Mouse (Mus musculus): ENCODE results near the gene Gtf3a.

The Gtf3a gene

GRCm38 (mm10) chr5:146981376-146981775 is 32.9 kb downstream of the Gtf3a start:
- no peak for DNase-seq (ENCODE audit: low read depth, low spot score)

- peak; percentile 52 for DNase-seq (ENCODE audit: low read depth, low spot score)
These were observed 34.8 kb downstream of the Gtf3a start for GRCm38 (mm10) chr5:146983216-146983615.

GRCm38 (mm10) chr5:146985725-146986433 is 37.4 kb downstream of the Gtf3a start:
- no peak for DNase-seq (ENCODE audit: low read depth, low spot score)

GRCm38 (mm10) chr5:146987588-146987987 is 39.1 kb downstream of the Gtf3a start:
- no peak for DNase-seq (ENCODE audit: low read depth, low spot score)

GRCm38 (mm10) chr5:146989051-146989450 is 40.6 kb downstream of the Gtf3a start:
- no peak for DNase-seq (ENCODE audit: low read depth, low spot score)

GRCm38 (mm10) chr5:146993509-146993908 is 45.1 kb downstream of the Gtf3a start:
- DNase-seq (ENCODE audit: low read depth, low spot score): peak; percentile 38

GRCm38 (mm10) chr5:146994973-146995372 is 46.5 kb downstream of the Gtf3a start:
- no peak for DNase-seq (ENCODE audit: low read depth, low spot score)

- no peak for DNase-seq (ENCODE audit: low read depth, low spot score)
These were observed 48.4 kb downstream of the Gtf3a start for GRCm38 (mm10) chr5:146996812-146997211.

- DNase-seq (ENCODE audit: low read depth, low spot score): no peak
These were observed 50.3 kb downstream of the Gtf3a start for GRCm38 (mm10) chr5:146998802-146999201.

- no peak for DNase-seq (ENCODE audit: low read depth, low spot score)
These were observed 52.9 kb downstream of the Gtf3a start for GRCm38 (mm10) chr5:147001312-147001711.

- no peak for DNase-seq (ENCODE audit: low read depth, low spot score)
These were observed 54.8 kb downstream of the Gtf3a start for GRCm38 (mm10) chr5:147003303-147003702.
